Mouse (Mus musculus): Measurements from ENCODE around the gene Hlf.
A peak's percentile ranks its signal among the peaks of the same experiment; 100 is the strongest.

The Hlf gene

GRCm38 (mm10) chr11:90342858-90343257 lies 47.8 kb downstream of the Hlf start:
- no peak for DNase-seq (ENCODE audit: low read depth, low spot score)

- DNase-seq (ENCODE audit: low read depth, low spot score): no peak
Measured at GRCm38 (mm10) chr11:90342267-90342666, 48.4 kb downstream of the Hlf start.

- DNase-seq (ENCODE audit: low read depth, low spot score): no peak
Measured at GRCm38 (mm10) chr11:90340836-90341235, 49.9 kb downstream of the Hlf start.

GRCm38 (mm10) chr11:90334816-90335215 lies 55.9 kb downstream of the Hlf start:
- no peak for DNase-seq (ENCODE audit: low read depth, low spot score)

- no peak for DNase-seq (ENCODE audit: low read depth, low spot score)
Measured at GRCm38 (mm10) chr11:90332737-90333136, 58.0 kb downstream of the Hlf start.

- DNase-seq (ENCODE audit: low read depth, low spot score): no peak
Measured at GRCm38 (mm10) chr11:90330202-90330694, 60.4 kb downstream of the Hlf start.

GRCm38 (mm10) chr11:90326836-90327235 lies 63.9 kb downstream of the Hlf start:
- no peak for DNase-seq (ENCODE audit: low read depth, low spot score)

- no peak for DNase-seq (ENCODE audit: low read depth, low spot score)
Measured at GRCm38 (mm10) chr11:90326146-90326545, 64.5 kb downstream of the Hlf start.

GRCm38 (mm10) chr11:90324597-90324996 lies 66.1 kb downstream of the Hlf start:
- DNase-seq (ENCODE audit: low read depth, low spot score): no peak

GRCm38 (mm10) chr11:90320922-90321321 lies 69.8 kb downstream of the Hlf start:
- no peak for DNase-seq (ENCODE audit: low read depth, low spot score)

- DNase-seq (ENCODE audit: low read depth, low spot score): peak; percentile 37
Measured at GRCm38 (mm10) chr11:90317482-90317881, 73.2 kb downstream of the Hlf start.

- no peak for DNase-seq (ENCODE audit: low read depth, low spot score)
Measured at GRCm38 (mm10) chr11:90314606-90315005, 76.1 kb downstream of the Hlf start.

- DNase-seq (ENCODE audit: low read depth, low spot score): peak; percentile 34
Measured at GRCm38 (mm10) chr11:90306993-90307392, 83.7 kb downstream of the Hlf start.

GRCm38 (mm10) chr11:90306067-90306466 lies 84.6 kb downstream of the Hlf start:
- DNase-seq (ENCODE audit: low read depth, low spot score): no peak

- DNase-seq (ENCODE audit: low read depth, low spot score): no peak
Measured at GRCm38 (mm10) chr11:90294622-90295021, 96.1 kb downstream of the Hlf start.

- no peak for DNase-seq (ENCODE audit: low read depth, low spot score)
Measured at GRCm38 (mm10) chr11:90292766-90293165, 97.9 kb downstream of the Hlf start.

- DNase-seq (ENCODE audit: low read depth, low spot score): no peak
Measured at GRCm38 (mm10) chr11:90291156-90291555, 99.5 kb downstream of the Hlf start.

GRCm38 (mm10) chr11:90286550-90287154 lies 104.0 kb downstream of the Hlf start:
- DNase-seq (ENCODE audit: low read depth, low spot score): no peak

Data from R1 (cell line).